Mouse (Mus musculus) retina, embryonic 14.5 days (tissue): ENCODE results near the gene Cldn10.

ENCODE experiments used
- DNase-seq: peaks from one replicate; pipeline ENCODE4 v3.0.0-alpha.2; 2015; ENCODE audit warnings: low spot score

Cldn10 gene

DNA sequence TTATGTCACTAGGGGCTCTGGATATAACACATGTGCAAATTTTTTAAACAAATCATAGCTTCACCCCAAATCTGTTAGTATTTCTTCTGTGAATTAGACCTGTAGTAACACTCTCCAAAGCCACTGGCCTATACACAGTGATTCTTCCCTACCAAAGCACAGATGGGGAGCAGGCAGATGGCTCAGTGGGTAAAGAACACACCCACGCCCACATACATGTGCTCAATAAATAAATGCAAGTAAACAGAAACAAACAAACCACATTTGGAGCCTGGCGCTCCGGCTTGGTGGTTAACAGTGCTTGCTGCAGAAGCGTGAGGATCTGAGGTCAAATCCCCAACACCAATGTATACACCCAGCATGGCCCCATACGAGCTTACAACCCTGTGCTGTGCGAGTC is 123.8 kb downstream of the Cldn10 start:
- no peak for DNase-seq

DNA sequence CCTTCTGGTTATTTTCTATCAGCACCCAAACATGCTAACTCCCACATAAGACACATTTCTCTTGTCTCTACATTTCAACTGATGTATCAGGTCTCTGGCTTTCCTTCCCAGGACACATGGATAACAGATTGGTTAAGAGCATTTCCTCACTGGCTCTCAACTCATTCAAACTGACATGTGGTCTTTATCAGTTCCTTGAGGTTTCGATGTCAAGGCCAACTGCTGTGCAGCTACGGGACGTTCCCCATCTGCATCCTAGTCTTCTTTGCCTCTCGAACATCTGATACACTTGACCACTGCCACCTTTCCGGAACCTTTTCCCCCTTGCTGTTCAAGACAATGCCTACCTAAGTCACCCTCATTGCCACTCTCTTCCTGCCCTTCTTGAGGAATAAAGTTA is 125.9 kb downstream of the Cldn10 start:
- no peak for DNase-seq

DNA sequence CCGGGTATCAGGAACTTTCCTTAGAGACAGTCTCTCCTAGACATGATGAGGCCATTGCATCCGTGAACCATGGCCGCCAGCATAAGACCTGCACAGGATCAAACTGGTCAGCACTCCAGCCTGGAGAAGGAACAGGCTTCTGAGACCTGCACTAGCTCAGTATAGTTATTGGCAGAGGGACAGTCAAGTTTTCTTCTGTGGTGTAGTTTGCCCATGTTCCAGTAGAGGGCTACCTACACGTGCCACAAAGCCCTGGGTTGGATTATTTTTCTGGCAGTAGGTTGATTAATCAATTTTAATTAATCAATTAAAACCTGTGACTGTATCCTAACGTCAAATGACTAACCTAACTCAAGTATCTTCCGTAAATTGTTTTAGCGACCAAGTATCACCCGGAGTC is 131.3 kb downstream of the Cldn10 start:
- peak; percentile 70 for DNase-seq

DNA sequence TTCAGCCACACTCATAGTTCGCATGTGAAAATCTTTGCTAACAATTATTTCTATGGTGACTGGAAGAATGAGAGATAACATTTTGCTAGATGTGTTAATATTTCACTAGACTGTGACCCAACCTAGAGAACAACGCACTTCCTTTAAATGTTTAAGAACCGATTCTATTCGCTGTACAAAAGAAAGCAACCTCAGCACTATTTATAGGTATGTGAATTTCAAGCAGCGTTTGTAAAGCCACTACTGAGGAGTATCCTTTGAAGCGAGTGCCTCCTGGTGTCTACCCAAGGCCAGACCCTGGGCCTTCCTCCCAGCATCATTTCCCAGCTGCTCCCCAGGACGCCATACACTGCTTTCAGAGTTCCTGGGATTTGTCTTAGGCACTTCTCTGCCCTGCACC is 132.9 kb downstream of the Cldn10 start:
- DNase-seq, result no peak

DNA sequence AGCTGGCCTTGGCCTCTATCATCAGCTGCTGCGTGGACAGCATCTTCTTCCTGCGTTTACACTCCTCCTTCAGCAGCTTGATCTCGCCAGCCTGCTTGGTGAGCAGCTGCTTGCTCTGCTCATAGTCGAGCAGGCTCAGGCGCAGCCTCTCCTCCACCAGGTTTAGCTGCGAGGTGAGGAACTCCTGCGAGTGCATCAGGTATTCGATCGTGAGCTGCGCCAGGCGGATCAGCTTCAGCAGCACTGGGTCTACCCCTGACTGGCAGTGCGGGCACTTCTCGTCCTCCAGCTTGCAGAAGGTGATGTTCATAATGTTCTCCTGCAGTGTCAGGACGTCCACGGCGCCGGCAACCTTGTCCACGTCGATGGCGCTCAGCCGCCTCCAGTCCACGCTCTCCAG is 134.5 kb downstream of the Cldn10 start:
- no peak for DNase-seq

DNA sequence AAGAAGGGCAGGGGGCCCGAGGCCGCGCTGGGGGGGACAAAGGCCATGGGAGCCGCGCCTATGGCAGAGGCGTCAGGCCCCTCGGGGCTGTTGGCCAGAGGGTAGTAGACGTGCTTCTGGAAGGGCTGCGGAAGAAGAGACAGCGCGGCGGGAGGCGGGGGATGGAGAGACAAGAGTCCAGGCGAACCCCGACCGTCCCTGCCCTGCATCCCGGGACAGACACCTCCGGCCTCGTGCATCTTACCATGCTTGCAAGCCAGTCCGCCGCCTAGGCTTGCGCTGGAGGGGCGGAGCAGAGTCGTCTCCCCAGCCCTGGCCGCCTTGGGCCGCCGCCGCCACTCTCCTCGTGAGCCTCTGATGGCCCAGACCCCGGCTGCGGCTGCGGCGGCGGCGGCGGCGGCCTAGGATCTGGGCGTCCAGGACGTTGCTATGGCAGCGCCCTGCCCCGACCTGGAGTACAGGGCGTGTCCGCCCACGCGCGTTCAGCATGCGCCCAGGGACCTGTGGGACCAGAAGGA is 135.0 kb downstream of the Cldn10 start:
- peak; percentile 68 for DNase-seq
